Mouse (Mus musculus) liver, embryonic 14.5 days (tissue): ENCODE results near the gene Slamf8.

Experiments
- CTCF ChIP-seq: IDR thresholded peaks from 2 replicates; pipeline ENCODE4 v1.5.1; 2016; ENCODE audit warnings: antibody characterized with exemption, low read depth, control low read depth
- EP300 ChIP-seq: IDR thresholded peaks from 2 replicates; pipeline ENCODE4 v1.6.1; 2016; ENCODE audit warnings: antibody characterized with exemption, low read depth

DNA sequence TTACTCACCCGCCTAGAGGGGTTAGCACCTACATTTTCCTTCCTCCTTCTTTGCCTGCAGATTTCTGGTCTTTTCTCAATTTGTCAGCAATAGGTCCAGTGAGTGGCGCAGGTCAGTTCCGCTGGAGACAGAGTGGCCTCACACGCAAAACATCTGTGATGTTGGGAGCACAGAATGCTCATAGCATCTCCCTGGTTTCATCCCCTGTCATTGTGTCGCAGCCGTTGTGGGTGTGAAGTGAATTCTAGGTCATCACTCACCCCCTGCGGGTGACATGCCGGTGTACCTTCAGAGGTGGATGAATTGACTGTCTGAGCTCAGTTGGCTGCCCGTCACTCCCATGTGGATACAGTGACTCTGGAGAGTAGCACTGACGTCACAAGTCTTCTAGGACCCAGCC lies 20.9 kb upstream of the Slamf8 start:
- TF ChIP-seq CTCF (no peak), EP300 (no peak)
